Mouse (Mus musculus) right cerebral cortex, adult 18-20 months (tissue): ENCODE measurements around the gene Hhatl.
A peak's percentile ranks its signal among the peaks of the same experiment; 100 is the strongest.

ENCODE experiments used
- DNase-seq: peaks from one replicate; pipeline ENCODE4 v3.0.0; 2022; ENCODE audit warnings: mixed read lengths

The Hhatl gene

DNA sequence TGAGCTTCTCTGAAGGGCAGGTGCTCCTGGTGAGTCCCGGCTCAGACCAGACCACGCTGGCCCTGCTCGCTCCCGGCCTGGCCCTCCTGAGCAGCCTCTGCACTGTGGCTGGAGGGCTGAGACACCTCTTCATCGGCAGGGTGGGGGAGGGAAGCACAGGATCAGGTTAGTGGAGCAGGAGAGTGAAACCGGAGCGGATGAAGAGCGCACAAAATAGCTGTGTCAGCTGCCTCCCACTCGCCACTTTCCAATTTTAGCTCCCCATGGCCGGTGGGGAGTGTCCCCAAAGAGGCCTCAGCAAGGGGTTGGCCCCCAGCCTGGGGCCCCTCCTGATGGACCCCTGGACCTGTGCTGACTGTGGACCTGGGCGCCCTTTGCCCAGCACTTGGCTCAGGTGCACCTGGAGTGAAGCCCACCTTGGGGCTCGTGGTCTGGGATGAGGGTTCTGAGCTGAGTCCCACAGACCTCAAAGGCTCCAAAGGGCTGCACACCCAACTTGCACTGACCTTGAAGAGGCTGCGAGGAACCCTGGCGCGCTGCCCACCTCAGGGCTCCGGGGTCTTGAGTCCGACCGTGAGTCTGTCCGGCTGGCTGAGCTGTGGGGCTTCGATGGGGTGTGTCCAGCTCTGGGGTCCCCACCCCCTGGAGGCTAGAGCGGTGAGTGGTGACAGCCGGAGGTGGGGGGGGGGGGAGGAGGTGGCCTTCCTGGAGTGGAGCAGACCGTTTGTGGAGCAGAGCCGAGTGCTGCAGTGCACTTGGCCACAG lies at the start of gene Hhatl:
Gene Hhatl, minus strand, starts transcription at position 751 of the 765 bp plus-strand sequence.
- peak; percentile 53 for DNase-seq

- no peak for DNase-seq
Measured at GRCm38 (mm10) chr9:121839622-121839965, 47.3 kb upstream of the Hhatl start.

GRCm38 (mm10) chr9:121838829-121839621 lies 46.7 kb upstream of the Hhatl start, which contains the start of gene Ccdc13:
Gene Ccdc13, minus strand, starts transcription at chr9:121839461.
- DNase-seq, result peak; percentile 88

DNA sequence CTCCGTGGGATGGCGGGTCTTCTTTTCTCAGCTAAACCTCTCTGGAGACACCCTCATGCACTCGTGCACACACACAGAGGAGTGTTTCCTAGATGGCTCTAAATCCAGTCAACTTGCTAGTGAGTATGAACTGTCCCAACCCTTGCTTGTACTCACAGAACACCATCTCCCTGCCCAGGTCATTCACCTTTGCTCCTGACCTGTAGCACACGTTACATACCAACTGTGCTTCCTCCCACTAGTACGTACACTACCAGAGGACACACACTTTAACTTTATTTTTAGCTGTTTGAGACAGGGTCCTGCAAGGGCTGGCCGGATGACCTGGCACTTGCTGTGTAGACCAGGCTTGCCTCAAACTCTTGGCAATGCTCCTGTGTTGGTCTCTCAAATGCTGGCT lies 45.7 kb upstream of the Hhatl start:
- no peak for DNase-seq

GRCm38 (mm10) chr9:121833825-121834224 lies 41.5 kb upstream of the Hhatl start:
- DNase-seq, result no peak

DNA sequence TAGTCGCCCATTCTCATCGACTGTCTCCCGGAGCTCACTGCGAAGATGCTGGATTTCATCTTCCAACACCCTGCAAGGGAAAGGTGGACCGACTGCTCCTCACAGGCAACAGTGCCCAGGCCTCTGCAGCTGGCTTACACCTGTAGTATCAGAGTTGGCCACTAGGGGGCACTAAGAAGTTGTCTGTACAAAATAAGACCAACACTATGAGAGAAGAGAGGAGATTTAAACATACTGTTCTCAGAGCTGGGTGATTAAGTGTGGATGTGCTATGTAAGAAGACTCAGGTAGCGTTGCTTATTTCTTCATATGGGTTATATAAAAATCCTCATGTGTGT lies 38.6 kb upstream of the Hhatl start:
- DNase-seq, result peak; percentile 82

- peak; percentile 59 for DNase-seq
Measured at GRCm38 (mm10) chr9:121830243-121830955, 38.1 kb upstream of the Hhatl start.

DNA sequence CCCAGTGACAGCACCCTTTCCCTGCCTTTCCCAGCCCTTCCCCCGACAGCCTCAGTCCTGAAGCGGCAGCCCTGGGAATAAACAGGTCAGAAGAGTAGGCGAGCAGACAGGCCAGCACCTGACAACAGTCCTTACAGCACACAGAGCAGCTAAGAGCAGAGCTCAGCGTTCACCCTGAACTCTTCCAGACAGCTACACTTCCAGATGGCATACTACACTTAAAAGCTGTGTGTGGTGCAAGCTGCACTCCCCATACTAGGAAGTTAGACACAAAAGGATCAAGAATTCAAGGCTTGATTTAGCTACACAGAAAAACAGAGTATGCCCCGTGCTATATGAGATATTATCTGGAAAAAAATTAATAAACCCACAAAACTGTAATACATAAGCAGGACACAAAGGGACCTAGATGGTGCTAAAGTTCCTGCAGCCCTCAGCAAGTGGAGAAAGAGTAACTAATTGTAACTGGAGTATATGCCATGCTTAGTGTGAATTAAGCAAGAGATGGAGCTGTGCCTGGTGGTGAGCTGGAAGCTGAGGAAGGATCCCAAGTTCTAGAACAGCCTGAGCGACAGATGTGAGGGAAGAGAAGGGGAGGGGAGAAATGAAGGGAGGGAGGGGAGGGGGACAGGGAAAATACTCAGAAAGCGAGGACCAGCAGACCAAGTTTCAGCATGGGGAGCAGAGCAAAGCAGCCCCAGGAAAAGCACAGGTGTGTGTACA lies 37.1 kb upstream of the Hhatl start:
- DNase-seq, result no peak

- no peak for DNase-seq
Measured at GRCm38 (mm10) chr9:121828314-121828713, 36.0 kb upstream of the Hhatl start.

DNA sequence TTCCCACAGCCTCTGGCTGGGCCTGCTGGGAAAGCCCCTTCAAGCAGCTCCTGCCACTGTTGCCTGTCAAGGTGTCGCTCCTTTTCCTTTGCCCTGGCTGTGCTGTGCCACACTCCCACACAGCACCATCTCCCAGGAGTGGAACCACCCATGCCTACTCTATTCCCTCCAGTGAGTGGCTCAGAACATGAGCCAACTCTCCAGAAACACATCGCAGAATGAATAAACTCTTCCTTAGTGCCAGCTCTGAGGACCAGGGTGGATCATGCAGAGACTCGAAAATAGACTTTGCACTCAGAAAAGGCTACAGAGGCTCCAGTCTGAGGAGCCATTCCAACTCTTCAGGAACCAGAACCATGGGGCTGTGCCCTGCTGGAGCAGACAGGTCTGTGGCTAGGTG lies 34.0 kb upstream of the Hhatl start:
- peak; percentile 73 for DNase-seq

GRCm38 (mm10) chr9:121823991-121824390 lies 31.7 kb upstream of the Hhatl start:
- DNase-seq, result no peak

DNA sequence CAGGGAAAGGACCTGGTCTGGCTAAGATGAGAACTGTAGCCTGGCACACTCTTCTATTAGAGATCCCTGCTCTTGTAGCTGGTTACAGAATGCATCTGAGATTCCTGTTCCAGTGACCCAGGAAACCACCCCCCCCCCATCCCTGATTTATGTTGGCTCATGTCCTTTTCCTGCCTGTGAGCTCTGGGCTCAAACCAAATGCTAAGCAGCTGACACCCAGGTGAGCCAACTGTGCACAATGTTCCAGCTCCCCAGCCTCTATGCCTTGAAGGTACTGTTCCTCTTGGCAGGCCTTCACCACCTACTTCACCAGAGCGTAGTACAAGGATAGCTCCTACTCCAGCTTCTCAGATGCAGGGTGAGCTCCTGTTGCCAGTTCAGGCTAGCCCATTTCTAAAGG lies 30.7 kb upstream of the Hhatl start:
- DNase-seq, result no peak

DNA sequence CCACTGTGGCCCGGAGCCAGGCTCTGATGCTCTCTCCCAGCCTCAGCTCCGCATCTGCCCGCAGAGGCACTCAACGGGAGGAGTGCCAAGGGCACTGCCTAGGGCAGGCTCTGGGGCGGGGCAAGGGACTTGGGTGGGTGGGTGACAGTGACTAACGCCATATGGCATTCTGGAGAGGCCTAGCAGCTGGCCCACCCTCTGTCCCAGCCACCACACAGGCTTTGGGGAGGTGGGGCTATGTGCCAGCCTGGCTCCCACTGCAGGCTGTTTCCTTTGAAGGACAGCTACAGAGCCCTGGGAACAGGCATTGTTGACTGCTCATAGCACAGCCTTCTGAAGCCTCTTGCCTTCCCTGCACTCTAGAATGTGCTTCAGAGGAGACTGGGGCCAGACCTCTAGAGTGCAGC lies 30.3 kb upstream of the Hhatl start:
- peak; percentile 49 for DNase-seq

- no peak for DNase-seq
Measured at GRCm38 (mm10) chr9:121820765-121821164, 28.5 kb upstream of the Hhatl start.

GRCm38 (mm10) chr9:121819771-121820471 lies 27.6 kb upstream of the Hhatl start:
- no peak for DNase-seq

DNA sequence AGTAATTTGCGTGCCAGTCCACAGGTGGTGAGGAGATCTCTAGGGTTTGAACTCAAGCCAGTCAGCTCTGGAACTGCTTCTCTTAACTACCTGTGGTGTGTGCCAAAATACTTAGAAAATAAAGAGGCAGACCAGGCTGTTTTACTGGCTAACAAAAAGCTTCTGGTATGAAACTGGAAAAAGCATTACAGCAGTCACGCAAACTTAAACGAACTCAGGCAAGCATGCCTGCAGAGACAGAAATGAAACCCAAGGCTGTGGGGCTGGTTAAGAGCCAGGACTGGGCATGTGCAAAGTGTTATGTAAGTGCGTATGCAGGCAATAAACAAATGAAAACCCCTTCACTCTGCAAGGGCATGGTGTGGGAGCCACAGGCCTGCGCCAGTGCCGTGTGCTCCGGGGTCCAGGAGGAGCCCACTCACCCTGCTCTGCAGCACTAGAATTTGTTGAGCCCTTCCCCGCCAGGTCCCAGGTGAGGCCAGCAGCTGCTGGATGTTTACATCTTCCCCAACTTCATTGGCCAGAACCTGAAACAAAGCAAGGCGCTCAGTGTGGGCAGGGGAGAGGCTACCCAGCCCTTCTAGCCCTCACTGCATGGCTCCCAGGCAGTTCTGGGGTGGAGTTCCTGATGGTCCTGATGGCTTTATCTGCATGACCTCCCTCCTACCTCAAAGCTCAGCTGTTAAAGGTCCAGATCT lies 26.9 kb upstream of the Hhatl start:
- no peak for DNase-seq

- no peak for DNase-seq
Measured at GRCm38 (mm10) chr9:121815183-121815582, 22.9 kb upstream of the Hhatl start.

- DNase-seq, result peak; percentile 78
Measured at GRCm38 (mm10) chr9:121810081-121810821, 17.9 kb upstream of the Hhatl start.

DNA sequence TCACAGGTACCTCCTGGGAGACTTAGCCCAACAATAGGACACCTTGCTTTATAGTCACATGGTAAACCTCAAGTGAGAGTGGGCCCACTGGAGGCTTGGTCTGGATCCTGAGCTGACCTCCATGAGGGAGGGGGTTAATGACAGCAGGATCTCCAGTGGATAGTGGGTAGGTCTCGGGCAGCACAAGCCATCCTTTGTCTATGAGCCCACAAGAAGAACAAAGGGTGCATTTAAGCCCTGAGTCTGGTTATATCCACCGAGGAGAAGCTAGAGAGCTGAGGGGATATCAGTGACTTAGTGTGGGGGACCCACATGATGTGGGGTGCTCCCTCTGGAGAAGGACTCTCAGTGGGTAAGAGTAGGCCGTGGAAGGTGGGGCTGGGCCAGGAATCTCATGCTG lies 16.2 kb upstream of the Hhatl start:
- DNase-seq, result no peak

DNA sequence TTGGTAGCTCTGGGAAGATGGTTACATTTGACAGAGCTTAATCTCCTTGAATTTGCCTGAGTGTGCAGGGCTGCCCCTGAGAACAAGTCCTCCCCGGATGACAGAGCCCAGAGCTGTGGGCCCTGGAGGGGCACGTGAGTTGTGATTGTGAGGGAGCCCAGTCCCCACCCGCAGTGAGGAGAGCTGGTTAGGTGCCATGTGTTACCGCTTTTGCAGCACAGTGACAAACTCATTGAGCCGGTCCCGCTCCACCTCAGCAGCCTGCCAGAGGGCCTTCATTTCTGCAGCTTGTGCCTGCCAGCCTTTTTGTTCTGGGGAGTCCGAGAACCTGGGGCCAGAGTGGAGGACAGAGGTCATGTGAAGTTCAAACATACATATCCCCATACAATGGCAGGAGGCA lies 15.6 kb upstream of the Hhatl start:
- DNase-seq, result no peak

DNA sequence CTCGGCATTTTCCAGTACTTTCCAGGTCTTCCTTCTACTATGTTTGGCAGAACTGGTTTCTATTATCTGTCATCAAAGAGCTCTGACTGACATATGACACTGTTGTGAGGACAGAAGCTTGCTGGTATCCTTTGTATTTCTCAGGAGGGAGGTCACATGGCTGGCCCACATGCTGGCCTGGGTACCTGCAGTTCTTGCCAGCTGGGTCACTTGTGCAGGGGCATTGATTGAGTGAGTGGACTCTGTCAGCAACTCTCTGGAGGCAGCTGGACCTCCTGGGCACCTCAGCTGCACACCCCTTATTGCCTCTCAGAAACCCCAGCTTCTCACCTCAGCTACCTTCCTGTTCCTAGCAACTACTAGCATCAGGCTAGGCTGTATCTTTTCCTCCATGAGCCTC lies 15.2 kb upstream of the Hhatl start:
- DNase-seq, result no peak
